Mouse (Mus musculus): ENCODE data around the gene Map3k12. TPM values are rescaled to one million over a fixed set of nuclear protein-coding genes. Genes with fewer than 3 reads are reported as not detected.
A peak's percentile ranks its signal among the peaks of the same experiment; 100 is the strongest.

Map3k12 gene
- polyA plus RNA-seq, 1 experiment from 2014 or later, result 3.1 TPM

- H3K27ac ChIP-seq (ENCODE audit: low read depth, low read length), result peak overlapping the region; percentile 74
- H3K4me2 ChIP-seq (replicated peaks; ENCODE audit: low read depth), result peak overlapping the region; percentile 21; the same call in 1 of the 2 replicates
- no peaks in the 10 kb centered on the region for H3K27me3 ChIP-seq (replicated peaks; ENCODE audit: control insufficient read depth, insufficient read depth, low read length)
- peaks cover 53% of the 10 kb centered on the region for H3K36me3 ChIP-seq (ENCODE audit: control insufficient read depth, insufficient read depth)
- TF ChIP-seq CTCF (IDR thresholded peaks at IDR 0.05; ENCODE audit: low read depth), result no peak
- H3K4me1 ChIP-seq (replicated peaks; ENCODE audit: control insufficient read depth, insufficient read depth, low read length), result no peaks in the 10 kb centered on the region
- ATAC-seq, result peak; percentile 64
- H3K4me3 ChIP-seq (ENCODE audit: low read depth, low read length), result no peak overlapping the region
- H3K9ac ChIP-seq (ENCODE audit: low read depth, low read length), result no peak overlapping the region
- 35% methylated on average over 9 of the region's 9 CpGs for WGBS
- no peaks in the 10 kb centered on the region for H3K9me3 ChIP-seq (ENCODE audit: control insufficient read depth)
Measured at GRCm38 (mm10) chr15:102502254-102502840, 14.5 kb downstream of the Map3k12 start.

DNA sequence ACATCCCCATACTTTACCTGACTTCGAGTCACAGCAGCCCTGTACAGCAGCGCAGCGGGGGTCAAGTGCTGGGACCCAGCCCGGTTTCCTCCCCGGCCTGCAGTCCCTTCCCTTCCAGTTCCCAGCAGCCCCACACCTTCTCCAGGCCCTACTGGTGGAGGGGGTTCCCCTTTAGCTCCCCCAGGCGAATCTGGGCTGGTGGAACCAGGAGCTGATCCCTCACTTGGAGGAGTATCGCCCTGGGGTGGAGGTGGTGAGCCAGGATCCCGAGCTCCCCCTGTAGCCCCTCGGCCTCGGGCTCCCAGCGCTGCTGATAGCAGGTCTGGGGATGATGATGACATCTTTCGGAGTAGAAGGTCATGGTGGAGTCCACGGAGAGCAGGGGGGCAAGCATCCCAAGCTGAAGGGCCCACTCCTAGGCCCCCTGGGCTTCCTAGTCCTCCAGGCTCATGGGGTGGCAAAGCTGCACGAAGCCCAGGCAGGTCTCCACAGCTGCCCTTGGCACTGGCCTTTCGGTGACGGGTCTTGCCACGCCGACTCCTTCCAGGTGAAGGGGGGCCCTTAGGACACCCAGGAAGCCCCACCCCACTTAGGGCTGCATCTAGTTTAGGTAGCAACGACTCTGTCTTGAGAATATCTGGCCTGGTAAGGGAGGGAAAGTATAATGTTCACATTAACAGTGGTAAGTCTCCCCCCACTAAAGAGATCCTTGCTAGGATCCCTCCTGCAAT lies 15.6 kb downstream of the Map3k12 start:
- peak; percentile 12; the same call in 1 of the 2 replicates for ATAC-seq
- Histone ChIP-seq H3K4me2 (replicated peaks; ENCODE audit: low read depth) (peak overlapping the region; percentile 21; the same call in 1 of the 2 replicates), H3K4me3 (ENCODE audit: low read depth, low read length) (no peak overlapping the region), H3K36me3 (ENCODE audit: control insufficient read depth, insufficient read depth) (peaks cover 60% of the 10 kb centered on the region), H3K4me1 (replicated peaks; ENCODE audit: control insufficient read depth, insufficient read depth, low read length) (no peaks in the 10 kb centered on the region), H3K27ac (ENCODE audit: low read depth, low read length) (peak overlapping the region; percentile 74), H3K27me3 (replicated peaks; ENCODE audit: control insufficient read depth, insufficient read depth, low read length) (no peaks in the 10 kb centered on the region), H3K9ac (ENCODE audit: low read depth, low read length) (no peak overlapping the region), H3K9me3 (ENCODE audit: control insufficient read depth) (no peaks in the 10 kb centered on the region)
- 79% methylated on average over 19 of the region's 19 CpGs for WGBS
- TF ChIP-seq CTCF (IDR thresholded peaks at IDR 0.05; ENCODE audit: low read depth), result no peak

DNA sequence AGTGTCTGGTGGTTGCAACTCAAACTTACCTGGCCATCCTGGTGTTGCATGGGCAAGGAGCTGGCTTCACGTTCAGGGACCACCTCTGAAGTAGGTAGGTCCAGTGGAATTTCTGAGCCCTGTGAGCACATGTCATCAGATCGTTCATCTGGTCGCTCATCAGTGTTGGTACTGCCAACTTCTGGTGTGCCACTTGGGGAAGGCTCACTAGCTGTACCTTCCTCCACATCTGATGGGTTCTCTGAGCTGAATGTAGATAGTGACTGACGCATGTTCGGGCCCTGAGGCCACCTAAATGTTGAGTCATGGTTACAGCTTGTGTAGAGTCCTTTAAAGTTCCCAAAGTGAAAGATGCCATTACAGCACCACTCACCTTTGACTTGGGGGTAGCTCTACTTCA lies 16.4 kb downstream of the Map3k12 start:
- WGBS, result 88% methylated on average over 5 of the region's 5 CpGs
- H3K9ac ChIP-seq (ENCODE audit: low read depth, low read length), result no peak overlapping the region
- H3K36me3 ChIP-seq (ENCODE audit: control insufficient read depth, insufficient read depth), result peaks cover 68% of the 10 kb centered on the region
- H3K9me3 ChIP-seq (ENCODE audit: control insufficient read depth), result no peaks in the 10 kb centered on the region
- TF ChIP-seq CTCF (IDR thresholded peaks at IDR 0.05; ENCODE audit: low read depth), result no peak
- no peak overlapping the region for H3K4me3 ChIP-seq (ENCODE audit: low read depth, low read length)
- H3K4me2 ChIP-seq (replicated peaks; ENCODE audit: low read depth), result no peak overlapping the region
- no peaks in the 10 kb centered on the region for H3K27me3 ChIP-seq (replicated peaks; ENCODE audit: control insufficient read depth, insufficient read depth, low read length)
- H3K27ac ChIP-seq (ENCODE audit: low read depth, low read length), result no peak overlapping the region; the same call in 1 of the 2 replicates
- no peaks in the 10 kb centered on the region for H3K4me1 ChIP-seq (replicated peaks; ENCODE audit: control insufficient read depth, insufficient read depth, low read length)
- ATAC-seq, result no peak

- Histone ChIP-seq H3K4me1 (replicated peaks; ENCODE audit: control insufficient read depth, insufficient read depth, low read length) (no peaks in the 10 kb centered on the region), H3K4me3 (ENCODE audit: low read depth, low read length) (no peak overlapping the region), H3K36me3 (ENCODE audit: control insufficient read depth, insufficient read depth) (peaks cover 74% of the 10 kb centered on the region), H3K27me3 (replicated peaks; ENCODE audit: control insufficient read depth, insufficient read depth, low read length) (no peaks in the 10 kb centered on the region), H3K9ac (ENCODE audit: low read depth, low read length) (no peak overlapping the region), H3K9me3 (ENCODE audit: control insufficient read depth) (no peaks in the 10 kb centered on the region), H3K4me2 (replicated peaks; ENCODE audit: low read depth) (no peak overlapping the region), H3K27ac (ENCODE audit: low read depth, low read length) (no peak overlapping the region)
- 80% methylated on average over 6 of the region's 6 CpGs for WGBS
- ATAC-seq, result no peak
- TF ChIP-seq CTCF (IDR thresholded peaks at IDR 0.05; ENCODE audit: low read depth), result no peak
Measured at GRCm38 (mm10) chr15:102499851-102500250, 17.0 kb downstream of the Map3k12 start.

GRCm38 (mm10) chr15:102499370-102499769 lies 17.5 kb downstream of the Map3k12 start:
- no peak overlapping the region for H3K9ac ChIP-seq (ENCODE audit: low read depth, low read length)
- H3K4me3 ChIP-seq (ENCODE audit: low read depth, low read length), result no peak overlapping the region
- no peaks in the 10 kb centered on the region for H3K9me3 ChIP-seq (ENCODE audit: control insufficient read depth)
- no peaks in the 10 kb centered on the region for H3K4me1 ChIP-seq (replicated peaks; ENCODE audit: control insufficient read depth, insufficient read depth, low read length)
- no peak overlapping the region for H3K4me2 ChIP-seq (replicated peaks; ENCODE audit: low read depth)
- WGBS, result 39% methylated on average over 3 of the region's 3 CpGs
- no peaks in the 10 kb centered on the region for H3K27me3 ChIP-seq (replicated peaks; ENCODE audit: control insufficient read depth, insufficient read depth, low read length)
- no peak overlapping the region; the same call in 1 of the 2 replicates for H3K27ac ChIP-seq (ENCODE audit: low read depth, low read length)
- TF ChIP-seq CTCF (IDR thresholded peaks at IDR 0.05; ENCODE audit: low read depth), result no peak
- no peak for ATAC-seq
- peaks cover 79% of the 10 kb centered on the region for H3K36me3 ChIP-seq (ENCODE audit: control insufficient read depth, insufficient read depth)

DNA sequence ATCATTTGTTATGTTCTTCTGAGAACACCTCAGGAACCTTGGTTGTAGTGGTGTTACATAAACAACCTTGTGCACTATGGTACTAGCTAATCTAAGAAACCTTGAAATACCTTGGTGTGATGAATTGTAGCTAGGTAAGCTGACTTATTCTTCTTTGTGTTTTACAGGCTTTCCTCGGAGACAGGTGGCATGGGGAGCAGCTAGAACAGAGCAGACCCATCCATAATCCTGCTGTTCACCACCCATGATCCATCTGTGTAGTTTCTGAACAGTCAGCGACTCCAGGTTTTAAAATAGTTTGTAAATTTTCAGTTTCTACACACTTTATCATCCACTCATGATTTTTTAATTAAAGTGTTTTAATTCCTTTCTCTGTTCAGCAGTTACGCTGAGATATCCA lies 18.5 kb downstream of the Map3k12 start:
- peaks cover 81% of the 10 kb centered on the region for H3K36me3 ChIP-seq (ENCODE audit: control insufficient read depth, insufficient read depth)
- no peak overlapping the region for H3K4me3 ChIP-seq (ENCODE audit: low read depth, low read length)
- ATAC-seq, result no peak
- H3K9ac ChIP-seq (ENCODE audit: low read depth, low read length), result no peak overlapping the region
- no peak overlapping the region for H3K27ac ChIP-seq (ENCODE audit: low read depth, low read length)
- H3K4me1 ChIP-seq (replicated peaks; ENCODE audit: control insufficient read depth, insufficient read depth, low read length), result no peaks in the 10 kb centered on the region
- no peaks in the 10 kb centered on the region for H3K27me3 ChIP-seq (replicated peaks; ENCODE audit: control insufficient read depth, insufficient read depth, low read length)
- 81% methylated on average over 3 of the region's 3 CpGs for WGBS
- H3K4me2 ChIP-seq (replicated peaks; ENCODE audit: low read depth), result no peak overlapping the region
- H3K9me3 ChIP-seq (ENCODE audit: control insufficient read depth), result no peaks in the 10 kb centered on the region
- TF ChIP-seq CTCF (IDR thresholded peaks at IDR 0.05; ENCODE audit: low read depth), result no peak

All from intestine, postnatal 0 days (tissue).